Mouse (Mus musculus): ENCODE measurements around the gene Zbed3.

DNA sequence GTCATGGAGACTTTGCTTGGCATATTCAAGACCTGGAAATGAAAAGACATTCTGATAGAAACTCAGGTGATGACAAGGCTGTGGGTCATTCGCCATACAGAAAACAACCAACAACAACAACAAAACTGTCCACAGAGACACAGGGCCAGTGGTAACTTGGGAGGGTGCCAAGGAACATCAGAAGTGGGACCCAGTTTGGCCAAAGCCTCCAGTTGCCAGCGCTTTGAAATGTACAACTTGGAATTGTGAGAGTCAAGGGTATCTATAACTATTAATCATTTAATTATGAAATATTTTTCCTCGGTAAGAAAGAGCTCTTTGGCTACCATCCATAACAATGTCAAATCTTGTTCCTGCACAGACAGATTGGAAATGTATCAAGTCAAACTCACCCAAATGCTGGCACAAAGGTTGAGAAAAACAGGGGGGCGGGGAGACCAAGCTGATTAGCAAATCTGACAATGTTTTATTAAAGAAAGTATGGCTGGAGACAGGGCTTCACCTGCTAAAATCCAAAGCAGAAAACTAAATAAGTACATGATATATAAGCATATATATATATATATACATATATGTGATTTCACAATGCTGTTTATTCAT, 44.9 kb upstream of the Zbed3 start:
- TF ChIP-seq CTCF (IDR thresholded peaks at IDR 0.05; ENCODE audit: low read depth) (no peak), EP300 (optimal IDR thresholded peaks at IDR 0.05) (no peak)
